In the genomic region with DNA sequence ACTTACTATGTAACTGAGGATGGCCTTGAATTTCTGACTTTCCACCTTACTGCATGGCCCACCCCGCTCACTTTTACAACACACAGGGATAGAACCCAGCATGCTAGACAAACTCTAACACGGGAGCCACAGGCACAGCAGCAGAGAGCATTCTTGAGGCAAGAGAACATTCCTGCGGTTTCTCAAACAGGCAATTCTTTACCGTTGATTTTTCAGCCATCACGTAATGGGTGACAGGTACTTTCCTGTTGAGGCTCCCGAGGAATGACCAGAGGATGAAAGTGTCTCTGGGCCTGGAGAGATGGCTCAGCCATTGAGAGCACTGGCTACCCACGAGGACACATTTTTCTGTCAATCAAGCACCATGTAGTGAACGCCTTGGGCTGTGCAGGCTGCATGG, we compare ENCODE assay signal across 26 mouse cellular contexts. TPM values are rescaled to one million over a fixed set of nuclear protein-coding genes. Genes with fewer than 3 reads are reported as not detected.
A peak's percentile ranks its signal among the peaks of the same experiment; 100 is the strongest.
DNase-seq lines count a peak whose midpoint lies in the region; ATAC-seq and TF ChIP-seq lines count a peak whose summit lies in the region.
"Had no signal": no experiment of that assay in that cellular context is flagged by ENCODE, and none has a peak within 500 bp of the region (broad histone marks: within the 10 kb centered on the region; RNA-seq: fewer than 3 reads in every experiment).

No protein-coding gene starts in this region.

- H3K9ac ChIP-seq in lung, embryonic 14.5 days = no peak overlapping the region
- H3K9ac ChIP-seq in stomach, embryonic 16.5 days (ENCODE audit: low read length) = no peak overlapping the region
- no peak overlapping the region for H3K9ac ChIP-seq in stomach, postnatal 0 days (ENCODE audit: low read length)
- no peak overlapping the region for H3K9ac ChIP-seq in embryonic facial prominence, embryonic 14.5 days (ENCODE audit: low read depth, low read length)
- H3K9ac ChIP-seq: embryonic facial prominence, embryonic 12.5 days; forebrain, postnatal 0 days; heart, embryonic 12.5 days; kidney, embryonic 15.5 days; limb, embryonic 13.5 days; liver, embryonic 12.5 days; midbrain, embryonic 15.5 days had no signal

- H3K27me3 ChIP-seq in lung, embryonic 14.5 days (ENCODE audit: insufficient read depth, low read length) = no peaks in the 10 kb centered on the region
- H3K27me3 ChIP-seq in stomach, embryonic 16.5 days (ENCODE audit: control insufficient read depth, insufficient read depth, low read length) = no peaks in the 10 kb centered on the region
- no peaks in the 10 kb centered on the region for H3K27me3 ChIP-seq in stomach, postnatal 0 days (ENCODE audit: control insufficient read depth, insufficient read depth, low read length)
- no peaks in the 10 kb centered on the region for H3K27me3 ChIP-seq in embryonic facial prominence, embryonic 14.5 days (replicated peaks; ENCODE audit: control insufficient read depth, insufficient read depth, low read length)
- H3K27me3 ChIP-seq: embryonic facial prominence, embryonic 12.5 days; kidney, embryonic 15.5 days; limb, embryonic 13.5 days had no signal

- H3K27ac ChIP-seq in lung, embryonic 14.5 days (ENCODE audit: low read depth) = no peak overlapping the region
- H3K27ac ChIP-seq in stomach, embryonic 16.5 days (ENCODE audit: low read length) = no peak overlapping the region
- no peak overlapping the region for H3K27ac ChIP-seq in stomach, postnatal 0 days (replicated peaks)
- H3K27ac ChIP-seq in embryonic facial prominence, embryonic 14.5 days (replicated peaks; ENCODE audit: low read depth, low read length) = no peak overlapping the region
- H3K27ac ChIP-seq: kidney, embryonic 15.5 days; limb, embryonic 13.5 days; liver, embryonic 12.5 days; midbrain, embryonic 15.5 days had no signal

- DNase-seq in lung, embryonic 14.5 days = peak; percentile 41
- no peak for DNase-seq in lung, postnatal 10 days
- no peak for DNase-seq in stomach, postnatal 0 days (ENCODE audit: low spot score)
- no peak for DNase-seq in embryonic facial prominence, embryonic 14.5 days (ENCODE audit: low spot score)
- DNase-seq in kidney, postnatal 14 days = no peak
- DNase-seq in layer of hippocampus, adult 9-11 months = no peak
- DNase-seq: adrenal gland, postnatal 36 days; cerebellum, adult 9-10 months; forebrain, postnatal 0 days; gastrocnemius, postnatal 14 days; heart, adult 18-20 months; heart, postnatal 10 days; kidney, adult 11 months; kidney, postnatal 4 days; right cerebral cortex, adult 18-20 months; right cerebral cortex, postnatal 4 days; thymus, adult 18-20 months; thymus, postnatal 36 days had no signal

- WGBS in lung, embryonic 14.5 days = 36% methylated on average over 8 of the region's 8 CpGs
- WGBS in stomach, embryonic 16.5 days = 59% methylated on average over 8 of the region's 8 CpGs
- WGBS in stomach, postnatal 0 days = 50% methylated on average over 8 of the region's 8 CpGs
- WGBS in embryonic facial prominence, embryonic 14.5 days = 43% methylated on average over 8 of the region's 8 CpGs

- no peaks in the 10 kb centered on the region for H3K9me3 ChIP-seq in lung, embryonic 14.5 days (ENCODE audit: low read depth, low read length)
- no peaks in the 10 kb centered on the region for H3K9me3 ChIP-seq in stomach, embryonic 16.5 days (replicated peaks; ENCODE audit: control insufficient read depth, low read length)
- H3K9me3 ChIP-seq in stomach, postnatal 0 days (ENCODE audit: control insufficient read depth, low read length) = no peaks in the 10 kb centered on the region
- no peaks in the 10 kb centered on the region for H3K9me3 ChIP-seq in embryonic facial prominence, embryonic 14.5 days (ENCODE audit: control insufficient read depth, low read length)
- H3K9me3 ChIP-seq: embryonic facial prominence, embryonic 12.5 days; kidney, embryonic 15.5 days; limb, embryonic 13.5 days; liver, embryonic 12.5 days; midbrain, embryonic 15.5 days had no signal

- no peak overlapping the region for H3K4me3 ChIP-seq in lung, embryonic 14.5 days (ENCODE audit: low read depth, low read length)
- H3K4me3 ChIP-seq in stomach, embryonic 16.5 days (replicated peaks; ENCODE audit: low read length) = no peak overlapping the region
- H3K4me3 ChIP-seq in stomach, postnatal 0 days (ENCODE audit: low read depth, low read length) = no peak overlapping the region
- H3K4me3 ChIP-seq in embryonic facial prominence, embryonic 14.5 days (ENCODE audit: low read depth, low read length) = no peak overlapping the region
- H3K4me3 ChIP-seq: embryonic facial prominence, embryonic 12.5 days; heart, embryonic 12.5 days; kidney, embryonic 15.5 days; limb, embryonic 13.5 days; liver, embryonic 12.5 days; megakaryocyte, embryonic 14.5 days; midbrain, embryonic 15.5 days had no signal

- H3K4me1 ChIP-seq in lung, embryonic 14.5 days (ENCODE audit: insufficient read depth) = no peaks in the 10 kb centered on the region
- no peaks in the 10 kb centered on the region for H3K4me1 ChIP-seq in stomach, embryonic 16.5 days (ENCODE audit: control insufficient read depth, insufficient read depth, low read length)
- no peaks in the 10 kb centered on the region for H3K4me1 ChIP-seq in stomach, postnatal 0 days (replicated peaks; ENCODE audit: control insufficient read depth, insufficient read depth)
- H3K4me1 ChIP-seq in embryonic facial prominence, embryonic 14.5 days (ENCODE audit: control insufficient read depth, insufficient read depth, low read length) = peaks cover 13% of the 10 kb centered on the region
- H3K4me1 ChIP-seq: heart, embryonic 12.5 days; limb, embryonic 13.5 days; liver, embryonic 12.5 days; megakaryocyte, embryonic 14.5 days had no signal

- no peaks in the 10 kb centered on the region for H3K36me3 ChIP-seq in lung, embryonic 14.5 days (ENCODE audit: insufficient read depth)
- no peaks in the 10 kb centered on the region for H3K36me3 ChIP-seq in stomach, embryonic 16.5 days (ENCODE audit: control insufficient read depth, insufficient read depth, low read length)
- no peaks in the 10 kb centered on the region for H3K36me3 ChIP-seq in stomach, postnatal 0 days (ENCODE audit: control insufficient read depth, insufficient read depth, low read length)
- no peaks in the 10 kb centered on the region for H3K36me3 ChIP-seq in embryonic facial prominence, embryonic 14.5 days (ENCODE audit: control insufficient read depth, insufficient read depth, low read length)
- H3K36me3 ChIP-seq: embryonic facial prominence, embryonic 12.5 days; heart, embryonic 12.5 days; kidney, embryonic 15.5 days; limb, embryonic 13.5 days; liver, embryonic 12.5 days; midbrain, embryonic 15.5 days had no signal

- no peak for ATAC-seq in lung, embryonic 14.5 days (ENCODE audit: insufficient read depth)
- ATAC-seq in stomach, embryonic 16.5 days (ENCODE audit: insufficient read depth, low FRiP score) = 0 out of 2 replicates have a peak, but pooled peaks have one; percentile 13
- no peak for ATAC-seq in stomach, postnatal 0 days (ENCODE audit: low FRiP score, low TSS enrichment)
- 0 out of 2 replicates have a peak, but pooled peaks have one; percentile 30 for ATAC-seq in embryonic facial prominence, embryonic 14.5 days (ENCODE audit: low read depth)
- ATAC-seq: forebrain, postnatal 0 days; liver, embryonic 12.5 days; midbrain, embryonic 15.5 days had no signal

- no peak for TF ChIP-seq CTCF in lung, embryonic 14.5 days (IDR thresholded peaks at IDR 0.05; ENCODE audit: low read depth)
- TF ChIP-seq CTCF in stomach, postnatal 0 days (IDR thresholded peaks at IDR 0.05; ENCODE audit: low read depth) = no peak

- TF ChIP-seq EP300 in stomach, postnatal 0 days (optimal IDR thresholded peaks at IDR 0.05) = no peak

- H3K4me2 ChIP-seq in lung, embryonic 14.5 days = no peak overlapping the region
- no peak overlapping the region for H3K4me2 ChIP-seq in stomach, embryonic 16.5 days (ENCODE audit: low read depth, low read length)
- H3K4me2 ChIP-seq in stomach, postnatal 0 days (replicated peaks; ENCODE audit: low read depth) = no peak overlapping the region
- no peak overlapping the region for H3K4me2 ChIP-seq in embryonic facial prominence, embryonic 14.5 days (ENCODE audit: low read depth, low read length)
- H3K4me2 ChIP-seq: embryonic facial prominence, embryonic 12.5 days; heart, embryonic 12.5 days; kidney, embryonic 15.5 days; limb, embryonic 13.5 days; liver, embryonic 12.5 days; midbrain, embryonic 15.5 days had no signal

RNA-seq across cellular contexts. Expression of gene Scube3, which starts 17.6 kb away (rescaled TPM):
- 2.2 and 2.5 TPM in 2 replicates for polyA plus RNA-seq in lung, embryonic 14.5 days (2014; fragmentation: Nextera tagmentation; extraction: Ambion mirVana)
- polyA plus RNA-seq in stomach, embryonic 16.5 days (2015; fragmentation: Nextera tagmentation; extraction: Ambion mirVana) = 1.3 and 2.5 TPM in 2 replicates
- polyA plus RNA-seq in stomach, postnatal 0 days (2015; fragmentation: Nextera tagmentation; extraction: Ambion mirVana) = 0.48 and 0.64 TPM in 2 replicates
- 8.1 and 8.8 TPM in 2 replicates for polyA plus RNA-seq in embryonic facial prominence, embryonic 14.5 days (2014; fragmentation: Nextera tagmentation; extraction: Ambion mirVana)

RNA-seq across cellular contexts. Expression of gene Tcp11, which starts 43.9 kb away (rescaled TPM):
- 1.6 and 2.0 TPM in 2 replicates for polyA plus RNA-seq in lung, embryonic 14.5 days (2014; fragmentation: Nextera tagmentation; extraction: Ambion mirVana)
- 1.1 and 1.9 TPM in 2 replicates for polyA plus RNA-seq in stomach, embryonic 16.5 days (2015; fragmentation: Nextera tagmentation; extraction: Ambion mirVana)
- polyA plus RNA-seq in stomach, postnatal 0 days (2015; fragmentation: Nextera tagmentation; extraction: Ambion mirVana) = 1.1 and 1.7 TPM in 2 replicates
- 1.4 and 2.4 TPM in 2 replicates for polyA plus RNA-seq in embryonic facial prominence, embryonic 14.5 days (2014; fragmentation: Nextera tagmentation; extraction: Ambion mirVana)

RNA-seq across cellular contexts. Expression of gene Zfp523, which starts 52.6 kb away (rescaled TPM):
- 36.0 and 45.4 TPM in 2 replicates for polyA plus RNA-seq in lung, embryonic 14.5 days (2014; fragmentation: Nextera tagmentation; extraction: Ambion mirVana)
- polyA plus RNA-seq in stomach, embryonic 16.5 days (2015; fragmentation: Nextera tagmentation; extraction: Ambion mirVana) = 26.0 and 27.5 TPM in 2 replicates
- 17.2 and 18.1 TPM in 2 replicates for polyA plus RNA-seq in stomach, postnatal 0 days (2015; fragmentation: Nextera tagmentation; extraction: Ambion mirVana)
- 30.6 and 35.7 TPM in 2 replicates for polyA plus RNA-seq in embryonic facial prominence, embryonic 14.5 days (2014; fragmentation: Nextera tagmentation; extraction: Ambion mirVana)

Comparison
In these comparisons a context has a peak if more than half of its experiments do, and no peak if none do; other contexts are left out.
1. ATAC-seq: peak in stomach, embryonic 16.5 days (single experiment) and embryonic facial prominence, embryonic 14.5 days (single experiment); none in lung, embryonic 14.5 days (single experiment) and stomach, postnatal 0 days (single experiment).